Mouse (Mus musculus) gastrocnemius, adult 18-20 months (tissue): ENCODE measurements around the gene Fam171b. TPM values are rescaled to one million over a fixed set of nuclear protein-coding genes. Genes with fewer than 3 reads are reported as not detected.
A peak's percentile ranks its signal among the peaks of the same experiment; 100 is the strongest.

ENCODE experiments used
- DNase-seq: peaks from one replicate; pipeline ENCODE4 v3.0.0; 2021; ENCODE audit warnings: low spot score
- long read RNA-seq, 2 experiments: library from polyadenylated mRNA; stranded (forward); transcript quantifications; one replicate each; pipeline ENCODE4 v2.0.0; 2021
- total RNA-seq, 2 experiments: library from RNA; stranded (reverse); gene quantifications; 2 replicates each; pipeline ENCODE4 v1.2.3; 2021

Gene Fam171b
- 1 to 10 TPM in 1 of 2 experiments, under 1 TPM in 1; 1.00 to 1.6 TPM for total RNA-seq
- long read RNA-seq, experiment 1, full-length matches to known transcripts = 2 of 2 reads
- long read RNA-seq, experiment 1, partial matches to known transcripts = 0 of 2 reads
- long read RNA-seq, experiment 1, other reads (novel, unspliced or antisense) = 0 of 2 reads
- long read RNA-seq, experiment 2, partial matches to known transcripts = 0 of 1 reads
- long read RNA-seq, experiment 2, other reads (novel, unspliced or antisense) = 1 of 1 reads

- DNase-seq = peak; percentile 59
These were observed at the start of gene Fam171b for GRCm38 (mm10) chr2:83812483-83813272. TSS of gene Fam171b (plus strand) at chr2:83812636.

DNA sequence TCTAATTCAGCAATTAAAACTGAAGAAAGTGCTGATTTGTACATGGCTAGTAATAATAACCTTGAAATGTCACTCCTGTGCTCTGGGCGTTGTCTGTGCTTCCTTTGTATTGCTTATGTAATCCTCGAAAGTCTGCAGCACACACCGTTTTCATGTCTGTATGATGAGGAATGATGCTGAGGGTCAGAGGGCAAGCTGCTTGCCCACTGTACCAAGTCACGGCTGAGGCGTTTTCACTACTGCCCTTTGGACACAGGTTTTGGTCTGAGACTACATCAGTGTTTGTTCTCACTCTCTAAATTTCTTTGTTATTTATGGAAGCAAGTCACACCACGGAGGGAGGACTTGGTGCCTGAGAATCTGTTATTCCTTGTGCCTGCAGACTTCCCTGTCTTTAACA is 46.4 kb upstream of the Fam171b start:
- DNase-seq = no peak

DNA sequence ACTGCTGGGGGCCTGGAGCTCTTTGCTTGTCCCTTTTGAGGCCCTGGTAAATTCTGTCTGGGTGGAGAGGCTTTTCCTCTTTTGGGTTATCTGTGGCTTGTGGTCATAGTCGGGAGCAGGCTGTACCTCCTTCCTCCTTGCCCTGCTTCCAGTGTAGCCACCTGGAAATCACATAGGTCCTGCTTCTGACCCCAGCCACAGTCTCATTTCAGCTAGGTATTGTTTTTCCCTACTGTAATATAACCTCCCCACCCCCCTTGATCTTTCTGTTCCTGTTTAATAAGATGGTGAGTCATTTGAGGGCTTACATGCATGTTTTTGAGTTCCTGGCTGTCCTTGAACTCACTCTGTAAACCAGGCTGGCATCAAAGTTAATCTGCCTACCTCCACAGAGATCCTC is 45.6 kb upstream of the Fam171b start:
- no peak for DNase-seq

DNA sequence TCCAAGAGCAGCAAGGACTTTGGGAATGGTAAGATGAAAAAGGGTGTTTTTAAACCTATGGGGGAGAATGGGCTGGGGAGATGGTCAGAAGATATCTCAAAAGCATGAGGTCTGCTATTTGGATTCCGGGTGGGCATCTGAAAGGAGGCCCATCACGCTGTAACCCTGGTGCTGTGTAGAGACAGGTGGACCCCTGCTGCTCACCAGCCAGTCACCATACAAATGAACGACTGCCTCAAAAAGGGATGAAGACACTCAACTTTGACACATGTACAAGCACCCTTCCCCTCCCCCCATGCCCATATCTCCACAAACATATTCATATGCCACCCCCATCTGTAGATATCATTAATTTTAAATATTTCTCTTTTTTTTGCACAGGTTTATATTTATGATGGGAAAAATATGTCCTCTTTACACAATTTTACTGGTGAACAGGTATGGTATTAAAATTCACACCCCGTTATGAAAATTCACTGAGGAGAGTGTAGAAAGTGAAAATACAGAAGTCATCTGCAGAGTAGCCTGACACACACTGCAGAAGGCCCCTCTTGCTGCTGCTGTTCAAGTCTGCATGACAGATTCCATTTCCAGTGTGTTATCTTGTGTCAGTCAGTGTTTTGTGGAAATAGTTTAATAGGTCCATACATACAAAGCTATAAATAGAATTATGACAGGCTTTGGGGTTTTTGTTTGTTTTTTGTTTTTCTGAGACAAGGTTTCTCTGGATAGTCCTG is 44.0 kb upstream of the Fam171b start:
- DNase-seq = no peak

DNA sequence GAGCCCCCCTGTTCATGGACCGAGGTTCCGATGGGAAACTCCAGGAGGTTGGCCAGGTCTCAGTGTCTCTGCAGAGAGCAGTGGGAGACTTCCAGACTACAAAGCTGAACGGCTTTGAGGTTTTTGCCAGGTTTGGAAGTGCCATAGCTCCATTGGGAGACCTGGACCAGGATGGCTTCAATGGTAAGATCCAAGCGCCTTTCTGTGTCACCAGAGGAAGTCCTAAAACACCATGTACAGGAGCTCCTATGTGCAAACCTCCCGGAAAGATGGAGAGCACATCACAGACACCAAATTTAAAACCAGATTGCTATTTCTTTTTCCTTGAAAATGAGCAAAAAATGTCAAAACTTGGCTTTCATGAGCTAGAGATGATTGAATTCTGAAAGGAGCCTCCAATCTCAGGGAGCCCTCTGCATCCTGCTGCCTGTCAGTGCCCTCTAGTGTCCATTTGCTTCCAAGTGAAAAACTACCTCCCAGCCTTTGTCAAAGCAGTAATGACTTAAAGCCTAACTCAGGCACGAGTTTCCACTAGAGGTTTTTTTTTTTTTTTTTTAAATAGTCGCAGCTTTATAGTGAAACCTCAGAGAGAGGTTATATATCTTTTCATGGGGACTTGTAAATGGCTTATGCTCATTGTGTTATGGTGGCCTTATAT is 41.2 kb upstream of the Fam171b start:
- DNase-seq = peak; percentile 72

DNA sequence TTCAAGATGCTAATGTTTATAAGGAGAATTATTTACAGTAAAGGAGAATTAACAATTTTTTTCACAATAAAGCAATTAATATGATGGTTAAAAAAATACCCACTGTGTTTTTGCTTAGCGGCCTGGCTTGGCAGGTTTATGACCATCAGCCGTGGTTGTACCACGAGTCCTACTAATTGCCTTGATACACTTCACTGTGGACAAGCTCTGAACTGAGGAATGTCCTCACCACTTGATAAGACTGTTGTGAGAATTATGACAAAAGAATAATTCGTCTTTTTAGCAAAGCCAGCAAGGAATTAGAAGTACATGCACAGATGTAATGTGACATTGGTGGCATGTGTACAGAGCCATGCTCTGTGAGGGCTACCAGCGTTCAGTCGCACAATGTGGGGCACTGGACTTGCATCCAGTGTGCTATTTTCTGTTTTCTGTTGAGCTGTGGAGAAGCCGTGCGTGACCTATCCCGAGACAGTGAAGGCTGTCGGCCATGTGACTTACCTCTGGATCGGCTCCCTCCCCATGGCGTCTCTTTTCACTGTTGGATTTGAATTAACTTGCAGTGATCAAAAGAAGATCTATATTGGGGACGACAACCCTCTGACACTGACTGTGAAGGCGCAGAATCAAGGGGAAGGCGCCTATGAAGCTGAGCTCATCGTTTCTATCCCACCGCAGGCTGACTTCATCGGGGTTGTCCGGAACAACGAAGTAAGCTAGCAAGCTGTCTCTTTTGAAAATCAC is 20.9 kb upstream of the Fam171b start:
- no peak for DNase-seq

DNA sequence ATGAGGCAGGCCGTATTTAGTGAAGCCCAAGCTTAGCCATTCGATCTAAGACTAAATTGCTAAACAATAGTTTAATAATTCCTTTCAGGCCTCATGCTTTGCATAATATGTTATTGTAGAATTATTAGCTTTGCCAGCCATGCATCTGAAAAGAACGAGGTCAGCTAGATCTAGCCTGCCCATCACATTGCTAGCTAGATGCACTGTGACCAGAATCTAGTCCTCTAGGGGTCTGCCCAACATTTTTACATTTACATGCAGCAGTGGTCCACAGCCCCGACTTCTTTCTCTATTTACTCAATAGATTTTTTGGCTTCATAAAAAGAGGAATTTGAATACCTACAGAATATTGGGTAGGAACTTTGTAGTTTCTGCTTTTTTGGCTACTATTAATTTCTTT is 20.3 kb upstream of the Fam171b start:
- no peak for DNase-seq

DNA sequence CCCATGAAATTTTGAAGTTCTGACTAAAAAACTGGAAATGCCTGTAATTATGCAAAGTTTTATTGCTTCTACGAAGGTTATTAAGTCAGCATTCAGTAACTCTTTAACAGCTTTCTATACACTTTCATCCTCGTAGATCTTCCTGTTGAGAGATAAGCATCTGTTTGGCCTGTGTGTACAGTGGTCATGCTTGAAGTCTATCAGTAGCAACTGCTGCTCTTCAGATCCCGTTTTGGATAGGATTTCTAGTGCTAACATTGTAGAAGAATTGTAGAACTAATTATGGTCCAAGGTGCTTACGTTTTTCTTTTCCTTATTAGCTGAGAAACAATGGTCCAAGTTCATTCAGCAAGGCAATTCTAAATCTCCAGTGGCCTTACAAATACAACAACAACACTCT is 16.7 kb upstream of the Fam171b start:
- no peak for DNase-seq

DNA sequence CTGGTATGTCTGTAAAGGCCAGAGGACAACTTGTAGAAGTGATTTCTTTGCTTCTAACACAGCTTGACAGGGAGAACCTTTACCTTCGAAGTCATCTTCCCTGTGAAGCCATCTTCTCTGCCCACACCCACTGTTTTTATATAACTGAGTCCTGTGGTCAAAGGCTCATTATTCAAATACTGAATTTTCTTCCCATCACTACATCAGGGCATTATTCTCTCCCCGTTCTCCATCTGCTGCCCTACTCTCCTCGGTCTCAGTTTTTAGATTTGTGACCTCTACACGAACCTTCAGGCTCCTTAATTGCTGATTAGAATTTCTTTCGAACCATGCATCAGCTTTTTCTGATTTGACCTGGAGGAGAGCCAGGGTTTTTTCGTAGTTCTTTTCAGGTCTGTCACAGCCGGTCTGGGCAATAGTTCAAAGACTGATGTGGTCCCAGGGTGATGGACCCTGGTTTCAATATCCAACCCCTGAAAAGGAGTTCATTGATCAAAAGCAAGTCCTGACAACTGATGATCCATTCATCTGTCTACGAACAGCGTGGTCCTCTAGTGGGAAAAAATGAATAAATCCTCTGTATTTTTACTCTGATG is 14.4 kb upstream of the Fam171b start:
- DNase-seq = no peak

- no peak for DNase-seq
These were observed 947 bp downstream of the Fam171b start for GRCm38 (mm10) chr2:83813273-83813892.

GRCm38 (mm10) chr2:83814009-83814408 is 1.6 kb downstream of the Fam171b start:
- peak; percentile 44 for DNase-seq

DNA sequence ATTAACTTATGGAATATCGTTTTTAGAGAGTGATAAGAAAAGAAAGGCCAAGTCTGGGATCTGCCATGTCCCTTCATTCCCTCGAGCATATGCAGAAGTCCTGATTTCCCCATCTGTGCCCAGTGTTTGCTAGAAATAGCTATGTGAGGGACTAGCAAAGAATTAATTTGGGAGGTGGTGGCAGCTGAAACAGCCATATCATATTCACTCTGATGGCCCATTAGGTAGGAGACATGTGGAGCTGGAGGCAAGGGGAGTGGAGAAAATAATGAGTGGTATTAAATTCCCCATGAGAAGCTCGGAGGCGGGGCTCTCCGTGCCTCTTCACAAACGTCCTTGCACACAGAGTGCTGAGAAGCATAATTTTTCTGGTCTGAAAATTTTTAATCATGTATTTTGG is 3.7 kb downstream of the Fam171b start:
- no peak for DNase-seq

- DNase-seq = no peak
These were observed 12.7 kb downstream of the Fam171b start for GRCm38 (mm10) chr2:83825161-83825560.

DNA sequence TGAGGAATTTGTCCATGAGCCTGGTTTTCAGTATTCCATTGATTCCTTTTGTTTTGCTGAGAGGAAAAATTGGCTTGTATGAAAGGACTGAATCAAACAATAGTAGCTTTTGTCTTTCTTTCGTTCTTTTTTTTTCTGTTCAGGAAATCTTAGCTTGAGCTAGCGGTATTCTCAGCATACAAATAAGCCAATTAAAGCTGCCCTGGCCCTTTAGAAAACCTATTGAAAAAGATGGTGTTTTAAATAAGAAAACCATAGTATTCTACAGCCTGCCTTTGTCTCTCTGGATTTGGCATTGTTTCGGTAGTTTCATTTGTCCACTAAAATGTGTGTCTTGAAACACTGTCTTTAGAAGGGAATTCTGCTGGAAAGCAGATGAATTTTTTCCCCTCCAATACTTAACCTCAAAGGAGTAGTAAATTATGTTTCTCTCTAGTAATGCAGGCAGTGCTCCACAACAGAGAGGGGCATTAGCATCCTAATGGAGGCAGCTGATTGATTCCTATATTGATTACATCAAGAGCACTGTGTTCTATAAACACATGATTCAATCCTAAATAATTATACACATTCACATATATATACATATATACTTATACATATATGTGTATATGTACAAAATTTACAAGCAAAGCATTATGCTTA is 16.6 kb downstream of the Fam171b start:
- DNase-seq = no peak

GRCm38 (mm10) chr2:83832903-83833302 is 20.5 kb downstream of the Fam171b start:
- no peak for DNase-seq

GRCm38 (mm10) chr2:83835313-83836070 is 23.1 kb downstream of the Fam171b start:
- no peak for DNase-seq

- DNase-seq = no peak
These were observed 36.1 kb downstream of the Fam171b start for GRCm38 (mm10) chr2:83848495-83848894.

DNA sequence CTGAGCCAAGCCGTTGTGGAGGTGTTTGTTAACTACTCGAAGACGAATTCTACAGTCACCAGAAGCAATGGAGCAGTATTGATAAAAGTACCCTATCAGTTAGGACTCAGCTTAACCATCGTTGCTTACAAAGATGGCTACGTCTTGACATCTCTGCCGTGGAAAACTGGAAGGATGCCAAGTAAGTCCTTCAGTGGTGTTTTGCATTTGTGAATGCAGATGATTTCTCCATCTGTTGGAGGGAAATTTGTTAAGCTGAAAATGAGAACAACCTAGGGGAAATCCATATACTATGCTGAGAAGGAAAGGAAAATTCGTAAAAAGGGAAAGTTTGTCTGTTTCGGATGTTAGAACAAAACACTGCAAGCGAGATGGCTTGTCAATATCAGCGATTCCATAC is 41.0 kb downstream of the Fam171b start:
- no peak for DNase-seq

DNA sequence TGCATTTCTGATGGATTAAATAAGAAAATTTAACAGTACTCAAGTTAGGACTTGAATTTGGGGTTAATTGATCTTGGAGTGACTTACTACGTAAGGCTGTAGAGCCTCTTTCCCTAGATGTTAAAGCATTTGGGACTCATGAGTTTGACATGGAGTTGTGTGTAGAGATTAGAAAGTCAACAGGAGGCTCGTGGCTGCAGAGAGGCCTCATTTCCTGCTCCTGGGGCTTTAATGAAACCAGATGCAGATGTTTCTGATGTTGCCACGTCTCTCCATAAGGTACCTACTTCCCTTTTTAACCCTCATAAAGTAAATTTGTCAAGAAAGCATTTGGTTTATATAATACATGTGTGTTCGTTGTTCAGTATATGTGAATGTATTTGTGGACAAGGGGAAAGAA is 43.8 kb downstream of the Fam171b start:
- no peak for DNase-seq
